Mouse (Mus musculus) induced T-regulatory cell, adult 2 months (primary cell): ENCODE measurements at regions not wholly inside any gene's neighbourhood (a gene's known extent, or its start where the extent isn't known, plus 50 kb on each side); places are given as distances from the start of the nearest gene placed in this dataset.

Experiments
- DNase-seq: peaks from one replicate; pipeline ENCODE4 v3.0.0-alpha.2; 2012; ENCODE audit warnings: low read depth

DNA sequence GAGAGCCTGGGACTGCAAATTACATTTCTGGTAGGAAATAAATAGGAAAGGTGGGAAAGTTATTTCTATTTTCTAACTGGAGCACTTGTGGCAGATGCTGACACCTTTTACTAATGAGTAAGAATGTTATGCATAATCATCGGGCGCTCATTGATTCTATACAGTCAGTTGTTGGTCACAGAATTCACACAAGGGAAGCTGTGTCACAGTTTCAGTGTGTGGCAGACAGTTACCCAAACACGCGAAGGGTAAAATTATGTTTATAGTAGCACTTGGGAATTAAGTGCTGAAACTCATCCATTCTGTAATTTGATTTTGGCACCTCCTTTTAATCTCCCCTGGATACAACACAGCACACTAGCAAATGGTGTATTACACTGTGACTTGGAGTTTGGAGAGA is 1376.8 kb downstream of the Sis start:
- DNase-seq: no peak

DNA sequence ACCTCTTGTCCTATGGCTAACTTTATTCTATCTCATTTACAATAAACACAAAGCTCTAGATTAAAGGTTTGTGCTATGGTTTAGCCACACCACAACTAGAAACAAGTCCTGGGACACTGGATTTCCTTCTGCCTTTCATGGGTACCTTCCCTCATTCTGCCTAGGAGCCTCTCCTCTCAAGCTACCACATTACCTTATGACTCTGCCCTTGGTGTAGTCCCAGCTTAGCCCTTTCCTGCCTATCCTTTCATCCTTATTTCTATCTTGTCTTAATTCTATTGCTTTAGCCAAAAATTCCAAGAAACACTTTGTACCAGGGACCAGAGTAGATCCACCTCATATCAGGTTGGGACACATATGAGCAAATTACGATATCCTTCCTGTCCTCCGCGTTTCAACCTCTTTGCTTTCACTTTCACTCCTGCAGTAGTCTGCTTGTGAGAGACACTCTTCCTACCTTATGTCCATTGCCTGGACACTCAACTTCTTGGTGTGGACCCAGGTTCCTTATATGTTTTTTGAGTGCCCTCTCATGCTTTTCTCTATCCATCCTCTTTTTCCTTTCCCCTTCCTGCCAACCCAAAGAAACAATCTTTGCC is 1403.7 kb downstream of the Sis start:
- peak; percentile 25 for DNase-seq

DNA sequence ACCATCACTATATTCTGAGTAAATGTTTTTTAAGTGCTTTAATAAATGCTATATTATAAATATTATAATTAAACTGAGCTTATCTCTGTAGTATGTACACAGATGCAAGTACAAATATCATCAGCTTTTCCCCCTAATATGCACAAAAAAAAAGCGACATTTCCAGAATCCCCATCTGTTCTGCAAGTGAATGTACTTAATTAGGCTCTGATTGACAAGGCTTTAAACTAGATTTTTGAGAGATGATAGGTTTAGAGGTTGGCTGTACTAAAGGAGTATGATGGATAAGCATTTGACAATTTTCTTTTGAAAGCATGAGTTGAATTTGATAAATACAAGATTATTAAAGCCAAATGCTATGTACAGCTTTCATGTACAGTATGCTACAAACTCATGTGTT is 1404.8 kb downstream of the Sis start:
- DNase-seq: no peak

DNA sequence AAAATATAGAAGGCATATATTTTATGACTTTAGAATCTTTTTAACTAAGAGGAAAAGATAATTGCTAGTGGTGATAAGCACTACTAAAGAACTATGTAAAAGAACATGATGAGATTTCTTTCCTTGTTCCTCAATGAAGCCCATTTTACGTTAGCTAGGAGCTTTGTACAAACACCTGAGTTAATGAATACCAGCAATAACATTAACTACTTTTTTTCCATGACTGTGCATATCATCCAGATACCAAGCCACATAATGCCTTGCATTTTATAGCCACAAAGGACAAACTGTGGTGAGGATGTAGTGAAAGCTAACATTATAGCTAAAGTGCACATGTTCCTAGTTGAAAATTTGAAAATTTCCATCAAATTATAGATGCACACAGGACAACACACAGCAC is 1421.8 kb downstream of the Sis start:
- DNase-seq: no peak

DNA sequence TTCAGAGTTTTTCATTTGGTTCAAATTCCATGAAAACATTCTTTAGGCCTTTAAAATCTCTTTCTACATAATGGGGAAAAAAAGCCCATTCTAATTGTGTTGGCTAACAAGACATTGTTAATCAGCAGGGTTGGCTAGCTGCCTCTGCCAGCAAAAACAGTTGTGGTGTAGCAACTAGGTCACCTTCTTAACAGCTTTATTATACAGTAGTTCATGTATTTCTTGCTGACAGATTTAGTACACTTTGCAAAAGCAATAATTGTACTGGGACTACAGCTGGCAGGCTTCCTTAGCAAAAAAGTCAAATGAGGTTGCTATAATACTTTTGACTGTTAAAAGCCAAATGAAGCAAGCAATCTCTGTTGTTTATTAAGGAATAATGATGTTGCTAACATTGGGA is 1454.8 kb downstream of the Sis start:
- no peak for DNase-seq
